In genomic region chr10:93231893-93232292, GRCm38 (mm10) we compare ENCODE assay signal across 25 mouse cellular contexts.
"Had no signal": no experiment of that assay in that cellular context is flagged by ENCODE, and none has a peak within 500 bp of the region (broad histone marks: within the 10 kb centered on the region; RNA-seq: fewer than 3 reads in every experiment).

No protein-coding gene starts in this region.

- ATAC-seq: hindbrain, postnatal 0 days; intestine, embryonic 16.5 days; liver, postnatal 0 days had no signal

- H3K4me2 ChIP-seq: heart, embryonic 11.5 days; heart, embryonic 13.5 days; heart, embryonic 15.5 days; hindbrain, embryonic 13.5 days; hindbrain, embryonic 15.5 days; kidney, embryonic 15.5 days; limb, embryonic 12.5 days; liver, embryonic 13.5 days; liver, embryonic 15.5 days had no signal

- H3K4me1 ChIP-seq: hindbrain, embryonic 13.5 days; hindbrain, embryonic 15.5 days; kidney, embryonic 15.5 days; limb, embryonic 10.5 days; limb, embryonic 12.5 days; liver, embryonic 13.5 days; liver, embryonic 15.5 days had no signal

- H3K4me3 ChIP-seq: heart, embryonic 13.5 days; heart, embryonic 15.5 days; hindbrain, embryonic 13.5 days; hindbrain, embryonic 15.5 days; kidney, embryonic 15.5 days; limb, embryonic 10.5 days; limb, embryonic 12.5 days; liver, embryonic 13.5 days; liver, embryonic 15.5 days had no signal

- DNase-seq: gastrocnemius, postnatal 14 days; gastrocnemius, postnatal 36 days; heart, adult 18-20 months; heart, postnatal 14 days; heart, postnatal 36 days; kidney, adult 11 months; kidney, adult 2 months; kidney, adult 9 months; kidney, postnatal 14 days; kidney, postnatal 36 days; liver; liver, embryonic 13.5 days; liver, postnatal 0 days had no signal

- H3K9me3 ChIP-seq: heart, embryonic 13.5 days; heart, embryonic 15.5 days; hindbrain, embryonic 13.5 days; hindbrain, embryonic 15.5 days; kidney, embryonic 15.5 days; limb, embryonic 10.5 days; limb, embryonic 12.5 days; liver, embryonic 13.5 days; liver, embryonic 15.5 days had no signal

- H3K27ac ChIP-seq: heart, embryonic 13.5 days; heart, embryonic 15.5 days; hindbrain, embryonic 13.5 days; hindbrain, embryonic 15.5 days; hindbrain, postnatal 0 days; kidney, embryonic 15.5 days; kidney, postnatal 0 days; limb, embryonic 10.5 days; limb, embryonic 12.5 days; liver, embryonic 13.5 days; liver, embryonic 15.5 days had no signal

- H3K27me3 ChIP-seq: heart, embryonic 13.5 days; heart, embryonic 15.5 days; hindbrain, embryonic 13.5 days; hindbrain, embryonic 15.5 days; kidney, embryonic 15.5 days; limb, embryonic 12.5 days; liver, embryonic 13.5 days; liver, embryonic 15.5 days had no signal

- H3K9ac ChIP-seq: heart, embryonic 13.5 days; heart, embryonic 15.5 days; hindbrain, embryonic 13.5 days; hindbrain, embryonic 15.5 days; kidney, embryonic 15.5 days; limb, embryonic 12.5 days; liver, embryonic 13.5 days; liver, embryonic 15.5 days; liver, postnatal 0 days had no signal
